Mouse (Mus musculus): ENCODE data around the gene Snrpf. TPM values are rescaled to one million over a fixed set of nuclear protein-coding genes. Genes with fewer than 3 reads are reported as not detected.

Snrpf gene
- total and polyA plus RNA-seq, 2 experiments from 2014 or later = 13.7 to 59.4 TPM

DNA sequence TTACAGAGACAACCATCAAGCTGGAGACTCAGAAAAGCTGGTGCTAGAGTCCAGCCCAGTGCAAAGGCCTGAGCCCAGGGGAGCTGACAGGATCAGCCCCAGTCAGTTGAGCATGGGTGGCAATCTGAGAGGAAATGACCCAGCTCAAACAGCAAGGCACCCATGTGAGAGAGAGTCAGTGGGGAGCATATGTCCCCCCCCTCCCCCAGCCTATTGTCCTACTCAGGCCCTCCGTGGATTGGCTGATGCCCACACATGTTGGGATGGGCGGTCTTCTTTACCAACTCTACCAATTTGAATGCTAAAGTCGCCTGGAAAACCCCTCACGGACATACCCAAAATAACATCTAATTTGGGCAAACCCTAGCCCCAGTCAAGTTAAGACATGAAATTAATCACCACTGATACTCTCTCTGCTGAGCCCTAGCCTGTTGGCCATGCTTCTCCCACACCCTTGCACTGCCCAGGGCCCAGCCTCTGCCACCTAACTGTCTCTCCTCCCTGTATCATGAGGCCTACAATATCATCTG lies 41.7 kb downstream of the Snrpf start:
- 87% methylated on average over 4 of the region's 4 CpGs for WGBS

DNA sequence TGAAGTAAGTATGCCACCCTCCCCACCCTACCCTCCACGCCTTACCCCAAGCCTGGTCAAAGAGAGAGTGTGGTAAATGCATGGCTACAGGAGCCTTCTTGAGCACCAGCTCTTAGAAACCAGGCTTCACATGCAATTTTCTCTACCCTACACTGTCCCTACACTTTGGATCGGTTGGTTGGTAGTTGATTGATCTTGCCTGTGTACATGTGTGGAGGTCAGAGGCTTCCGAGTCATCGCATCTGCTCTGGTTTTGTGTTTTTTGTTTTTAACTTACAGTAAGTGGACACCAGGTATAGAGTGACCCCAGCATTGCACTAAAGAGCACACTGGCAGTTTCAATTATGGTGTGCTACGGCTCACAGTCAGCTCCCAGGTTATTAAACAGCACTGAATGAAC lies 45.3 kb downstream of the Snrpf start:
- H3K4me2 ChIP-seq (ENCODE audit: low read depth, low read length) = no peak overlapping the region
- no peak overlapping the region for H3K4me3 ChIP-seq (ENCODE audit: low read depth, low read length)
- no peak overlapping the region for H3K9ac ChIP-seq (replicated peaks; ENCODE audit: low read depth, low read length)
- TF ChIP-seq EP300 (IDR thresholded peaks at IDR 0.05; ENCODE audit: low read depth) (no peak), CTCF (IDR thresholded peaks at IDR 0.05; ENCODE audit: low read depth) (no peak)
- no peaks in the 10 kb centered on the region for H3K36me3 ChIP-seq (replicated peaks; ENCODE audit: control insufficient read depth, insufficient read depth, low read length)
- DNase-seq (ENCODE audit: low spot score) (no peak), ATAC-seq (ENCODE audit: insufficient read depth, low read depth) (no peak)
- H3K9me3 ChIP-seq (replicated peaks; ENCODE audit: control insufficient read depth, low read length) = no peaks in the 10 kb centered on the region
- no peak overlapping the region for H3K27ac ChIP-seq (ENCODE audit: low read depth)
- 78% methylated on average over 5 of the region's 5 CpGs for WGBS
- H3K27me3 ChIP-seq (ENCODE audit: control insufficient read depth, insufficient read depth, low read length) = no peaks in the 10 kb centered on the region
- peaks cover 7% of the 10 kb centered on the region; the same call in 1 of the 2 replicates for H3K4me1 ChIP-seq (ENCODE audit: control insufficient read depth, insufficient read depth)

More for the DNA sequence above, 41.7 kb downstream of the Snrpf start:
- no peak for ATAC-seq (ENCODE audit: insufficient read depth, low read depth)
- Histone ChIP-seq H3K27me3 (ENCODE audit: control insufficient read depth, insufficient read depth, low read length) (no peaks in the 10 kb centered on the region), H3K27ac (ENCODE audit: low read depth) (no peak overlapping the region), H3K9me3 (replicated peaks; ENCODE audit: control insufficient read depth, low read length) (no peaks in the 10 kb centered on the region), H3K9ac (replicated peaks; ENCODE audit: low read depth, low read length) (no peak overlapping the region), H3K4me1 (ENCODE audit: control insufficient read depth, insufficient read depth) (no peaks in the 10 kb centered on the region), H3K4me2 (ENCODE audit: low read depth, low read length) (no peak overlapping the region), H3K36me3 (replicated peaks; ENCODE audit: control insufficient read depth, insufficient read depth, low read length) (no peaks in the 10 kb centered on the region), H3K4me3 (ENCODE audit: low read depth, low read length) (no peak overlapping the region)
- no peak for TF ChIP-seq CTCF (IDR thresholded peaks at IDR 0.05; ENCODE audit: low read depth)
- no peak for TF ChIP-seq EP300 (IDR thresholded peaks at IDR 0.05; ENCODE audit: low read depth)
- DNase-seq (ENCODE audit: low spot score) = no peak

DNA sequence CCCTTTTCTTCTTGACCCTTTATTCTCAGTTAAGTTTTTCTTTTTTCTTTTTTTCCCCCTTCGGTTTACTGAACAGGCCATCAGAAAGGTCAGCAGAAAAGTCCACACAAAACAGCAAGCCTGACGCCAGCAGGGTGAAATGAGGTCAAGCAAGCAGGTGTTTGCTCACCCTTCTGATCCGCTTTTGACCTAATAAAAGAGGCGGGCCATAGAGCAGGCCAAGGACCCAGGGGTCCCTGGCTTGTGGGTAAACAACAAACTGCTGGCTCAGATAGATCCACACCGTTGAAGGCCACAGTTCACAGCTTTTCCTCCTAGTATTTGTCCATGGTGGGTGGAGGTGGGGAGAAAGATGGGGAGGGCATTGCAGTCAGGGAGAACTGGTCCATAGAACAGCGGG lies 46.3 kb downstream of the Snrpf start:
- ATAC-seq (ENCODE audit: insufficient read depth, low read depth) (no peak), DNase-seq (ENCODE audit: low spot score) (no peak)
- Histone ChIP-seq H3K9ac (replicated peaks; ENCODE audit: low read depth, low read length) (no peak overlapping the region), H3K27ac (ENCODE audit: low read depth) (no peak overlapping the region), H3K4me2 (ENCODE audit: low read depth, low read length) (no peak overlapping the region), H3K4me1 (ENCODE audit: control insufficient read depth, insufficient read depth) (peaks cover 7% of the 10 kb centered on the region; the same call in 1 of the 2 replicates), H3K27me3 (ENCODE audit: control insufficient read depth, insufficient read depth, low read length) (peaks cover 5% of the 10 kb centered on the region; the same call in 1 of the 2 replicates), H3K4me3 (ENCODE audit: low read depth, low read length) (no peak overlapping the region), H3K9me3 (replicated peaks; ENCODE audit: control insufficient read depth, low read length) (no peaks in the 10 kb centered on the region), H3K36me3 (replicated peaks; ENCODE audit: control insufficient read depth, insufficient read depth, low read length) (no peaks in the 10 kb centered on the region)
- TF ChIP-seq CTCF (IDR thresholded peaks at IDR 0.05; ENCODE audit: low read depth) (no peak), EP300 (IDR thresholded peaks at IDR 0.05; ENCODE audit: low read depth) (no peak)
- WGBS = 81% methylated on average over 6 of the region's 6 CpGs

DNA sequence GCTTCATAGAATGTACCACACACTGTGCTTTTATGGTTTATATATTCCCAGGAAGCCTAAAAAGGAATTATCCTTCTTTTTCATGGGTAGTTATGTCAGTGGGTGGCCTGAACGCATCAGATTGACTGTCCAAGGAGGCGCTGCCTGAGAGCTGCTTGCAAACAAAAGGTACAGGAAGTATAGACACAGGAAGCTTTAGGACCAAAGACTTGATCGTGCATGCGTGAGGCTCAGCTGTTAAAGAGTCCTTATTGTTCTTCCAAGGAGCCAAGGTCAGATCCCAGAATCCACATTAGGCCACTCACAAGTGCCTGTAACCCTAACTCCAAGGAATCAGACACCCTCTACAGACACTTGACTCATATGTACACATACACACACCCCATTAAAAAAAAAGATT lies 47.1 kb downstream of the Snrpf start:
- H3K9me3 ChIP-seq (replicated peaks; ENCODE audit: control insufficient read depth, low read length) = no peaks in the 10 kb centered on the region
- 74% methylated on average over 4 of the region's 4 CpGs for WGBS
- DNase-seq (ENCODE audit: low spot score) = no peak
- no peak overlapping the region for H3K27ac ChIP-seq (ENCODE audit: low read depth)
- ATAC-seq (ENCODE audit: insufficient read depth, low read depth) = no peak
- no peaks in the 10 kb centered on the region for H3K36me3 ChIP-seq (replicated peaks; ENCODE audit: control insufficient read depth, insufficient read depth, low read length)
- H3K27me3 ChIP-seq (ENCODE audit: control insufficient read depth, insufficient read depth, low read length) = peaks cover 9% of the 10 kb centered on the region; the same call in 1 of the 2 replicates
- no peak overlapping the region for H3K4me2 ChIP-seq (ENCODE audit: low read depth, low read length)
- TF ChIP-seq EP300 (IDR thresholded peaks at IDR 0.05; ENCODE audit: low read depth) (no peak), CTCF (IDR thresholded peaks at IDR 0.05; ENCODE audit: low read depth) (no peak)
- H3K4me1 ChIP-seq (ENCODE audit: control insufficient read depth, insufficient read depth) = peaks cover 7% of the 10 kb centered on the region; the same call in 1 of the 2 replicates
- H3K9ac ChIP-seq (replicated peaks; ENCODE audit: low read depth, low read length) = no peak overlapping the region
- H3K4me3 ChIP-seq (ENCODE audit: low read depth, low read length) = no peak overlapping the region

DNA sequence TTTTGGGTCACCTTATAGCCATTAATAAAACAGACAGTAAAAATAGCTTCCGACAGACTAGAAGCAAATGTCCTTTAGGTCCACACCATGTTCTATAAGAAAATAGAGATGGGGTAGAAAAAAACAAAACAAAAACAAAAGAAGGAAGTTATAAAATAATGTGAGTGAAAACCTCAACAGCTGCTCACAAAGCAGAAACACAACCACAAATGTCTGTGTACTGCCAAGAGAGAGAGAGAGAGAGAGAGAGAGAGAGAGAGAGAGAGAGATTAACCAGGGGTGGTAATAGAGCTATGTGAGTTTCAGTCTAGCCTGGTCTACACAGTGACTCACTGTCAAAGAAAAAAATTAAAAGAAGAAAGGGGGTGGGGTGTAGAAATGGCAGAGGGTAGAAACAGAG lies 47.9 kb downstream of the Snrpf start:
- Histone ChIP-seq H3K4me3 (ENCODE audit: low read depth, low read length) (no peak overlapping the region), H3K4me2 (ENCODE audit: low read depth, low read length) (no peak overlapping the region), H3K27me3 (ENCODE audit: control insufficient read depth, insufficient read depth, low read length) (peaks cover 9% of the 10 kb centered on the region; the same call in 1 of the 2 replicates), H3K9ac (replicated peaks; ENCODE audit: low read depth, low read length) (no peak overlapping the region), H3K36me3 (replicated peaks; ENCODE audit: control insufficient read depth, insufficient read depth, low read length) (no peaks in the 10 kb centered on the region), H3K9me3 (replicated peaks; ENCODE audit: control insufficient read depth, low read length) (no peaks in the 10 kb centered on the region), H3K4me1 (ENCODE audit: control insufficient read depth, insufficient read depth) (peaks cover 7% of the 10 kb centered on the region; the same call in 1 of the 2 replicates), H3K27ac (ENCODE audit: low read depth) (no peak overlapping the region)
- WGBS = 67% methylated on average over 1 of the region's 1 CpGs
- DNase-seq (ENCODE audit: low spot score) (no peak), ATAC-seq (ENCODE audit: insufficient read depth, low read depth) (no peak)
- TF ChIP-seq EP300 (IDR thresholded peaks at IDR 0.05; ENCODE audit: low read depth) = no peak
- no peak for TF ChIP-seq CTCF (IDR thresholded peaks at IDR 0.05; ENCODE audit: low read depth)

All from heart, postnatal 0 days (tissue).